Mouse (Mus musculus): Measurements from ENCODE around the gene Mad2l2.

GRCm38 (mm10) chr4:148128241-148128640, 1.9 kb upstream of the Mad2l2 start:
- TF ChIP-seq CTCF (IDR thresholded peaks at IDR 0.05; ENCODE audit: extremely low read depth, insufficient read depth, low read length) (no peak), POLR2A (IDR thresholded peaks at IDR 0.05; ENCODE audit: extremely low read depth, insufficient read depth, low read length) (no peak)

All from cortical plate, adult 2 months (tissue).